Mouse (Mus musculus) left cerebral cortex, adult 18-20 months (tissue): ENCODE measurements around the gene Amhr2. TPM values are rescaled to one million over a fixed set of nuclear protein-coding genes. Genes with fewer than 3 reads are reported as not detected.
A peak's percentile ranks its signal among the peaks of the same experiment; 100 is the strongest.

ENCODE experiments used
- DNase-seq, 2 experiments: peaks; one replicate each; pipeline ENCODE4 v3.0.0; 2021 to 2022; ENCODE audit warnings: low spot score in 2 of 2, mixed read lengths in 1 of 2
- total RNA-seq, 2 experiments: library from RNA; stranded (reverse); gene quantifications; 2 replicates each; pipeline ENCODE4 v1.2.3; 2021

The Amhr2 gene
- total RNA-seq, 2 experiments from 2014 or later = 1.7 to 2.1 TPM

DNA sequence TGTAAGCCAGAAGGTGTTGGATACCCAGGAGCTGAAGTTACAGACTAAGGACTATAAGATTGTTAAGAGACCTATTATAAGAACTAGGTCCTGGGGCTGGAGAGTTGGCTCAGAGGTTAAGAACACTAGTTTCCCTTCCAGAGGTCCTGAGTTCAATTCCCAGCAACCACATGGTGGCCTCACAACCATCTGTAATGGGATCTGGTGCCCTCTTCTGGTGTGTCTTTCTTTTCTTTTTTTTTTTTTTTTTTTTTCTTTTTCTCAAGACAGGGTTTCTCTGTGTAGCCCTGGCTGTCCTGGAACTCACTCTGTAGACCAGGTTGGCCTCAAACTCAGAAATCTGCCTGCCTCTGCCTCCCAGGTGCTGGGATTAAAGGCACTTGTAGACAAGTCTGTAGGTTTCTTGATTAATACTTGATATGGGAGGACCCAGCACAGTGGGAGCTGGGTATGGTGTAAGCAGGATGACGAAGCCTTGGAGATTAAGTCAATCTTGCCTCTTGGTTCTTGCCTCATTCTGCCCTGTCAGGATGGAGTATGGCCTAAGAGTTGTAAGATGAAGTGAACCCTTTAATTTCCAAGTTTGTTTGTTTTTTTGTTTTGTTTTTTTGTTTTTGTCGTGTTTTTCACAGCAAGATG is 21.4 kb upstream of the Amhr2 start:
- DNase-seq = no peak

DNA sequence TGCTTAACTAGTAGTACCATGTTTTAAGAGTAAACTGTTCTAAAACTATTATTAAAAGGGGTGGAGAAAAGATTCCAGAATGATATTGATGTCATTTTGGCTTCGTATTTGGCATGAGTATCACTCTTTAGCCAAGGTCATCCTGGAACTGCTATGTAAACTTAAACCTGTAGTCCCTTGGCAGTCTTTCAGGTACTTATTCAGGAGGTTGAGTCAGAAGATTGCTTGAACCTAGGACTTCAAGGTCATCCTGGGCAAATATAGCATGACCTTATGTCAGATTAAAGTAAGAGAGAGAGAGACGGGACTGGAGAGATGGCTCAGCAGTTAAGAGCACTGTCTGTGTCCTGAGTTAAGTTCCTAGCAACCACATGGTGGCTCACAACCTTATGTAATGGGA is 20.5 kb upstream of the Amhr2 start:
- no peak for DNase-seq

DNA sequence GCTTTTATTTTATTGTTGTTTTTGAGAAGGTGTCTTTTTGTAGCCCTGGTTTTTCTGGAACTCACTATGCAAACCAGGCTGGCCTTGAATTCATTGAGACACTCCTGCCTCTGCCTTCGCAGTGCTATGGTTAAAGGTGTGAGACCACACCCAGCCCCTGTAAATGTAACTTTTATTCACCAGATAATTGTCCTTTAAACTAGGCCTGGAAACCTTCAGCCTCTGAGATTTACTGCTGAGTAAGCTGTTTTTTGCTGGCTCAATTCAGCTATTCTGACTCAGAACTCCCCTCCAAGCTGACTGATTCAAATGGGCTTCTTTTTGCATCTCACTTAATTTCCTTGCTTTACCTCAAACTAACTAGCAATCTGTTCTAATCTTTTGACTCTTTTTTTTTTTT is 18.2 kb upstream of the Amhr2 start:
- no peak for DNase-seq

- DNase-seq = no peak
These were observed 13.1 kb upstream of the Amhr2 start for GRCm38 (mm10) chr15:102432046-102432445.

- DNase-seq = no peak
These were observed 12.0 kb upstream of the Amhr2 start for GRCm38 (mm10) chr15:102433173-102433572.

- DNase-seq = peak; percentile 81 to 84
These were observed 2.7 kb upstream of the Amhr2 start for GRCm38 (mm10) chr15:102442490-102442889.

- DNase-seq = no peak
These were observed 1.3 kb downstream of the Amhr2 start for GRCm38 (mm10) chr15:102446448-102446847.

DNA sequence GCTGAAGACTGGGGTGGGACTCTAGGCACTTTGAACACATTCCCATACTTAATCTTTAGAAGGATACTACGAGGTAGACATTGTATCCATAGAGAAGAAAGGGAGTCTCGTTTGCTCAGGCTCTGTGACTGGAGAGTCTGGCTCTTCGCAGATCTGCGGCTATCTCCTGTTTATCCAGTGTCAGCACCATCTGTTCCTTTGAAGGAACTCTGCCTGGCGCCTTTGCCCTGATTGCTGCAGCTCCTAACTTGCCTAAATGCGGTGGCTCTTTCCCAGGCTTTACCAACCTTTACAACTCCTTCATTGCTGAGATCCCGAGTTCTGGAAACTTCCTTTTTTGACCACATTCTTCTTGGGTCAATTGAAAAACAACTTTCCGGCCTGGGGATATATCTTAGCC is 4.2 kb downstream of the Amhr2 start:
- no peak for DNase-seq

DNA sequence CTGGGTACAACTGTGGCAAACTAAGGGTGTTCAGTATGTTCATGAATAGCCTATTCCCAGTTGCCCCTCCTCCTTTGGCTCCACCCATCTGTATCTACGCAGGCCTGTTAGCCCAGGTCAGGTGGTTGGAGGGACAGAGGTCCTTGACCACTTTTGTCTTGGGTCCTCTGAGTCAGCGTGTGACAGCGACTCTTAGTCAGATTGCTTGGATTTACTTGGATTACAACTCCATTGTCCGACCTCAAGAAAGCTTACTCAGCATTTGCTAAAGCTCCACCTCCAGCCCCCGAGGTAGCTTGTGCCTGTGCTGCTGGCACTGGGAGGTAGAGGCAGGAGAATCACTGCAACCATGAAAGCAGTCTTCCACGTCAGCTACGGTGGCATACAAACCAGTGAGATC is 5.8 kb downstream of the Amhr2 start:
- no peak for DNase-seq

DNA sequence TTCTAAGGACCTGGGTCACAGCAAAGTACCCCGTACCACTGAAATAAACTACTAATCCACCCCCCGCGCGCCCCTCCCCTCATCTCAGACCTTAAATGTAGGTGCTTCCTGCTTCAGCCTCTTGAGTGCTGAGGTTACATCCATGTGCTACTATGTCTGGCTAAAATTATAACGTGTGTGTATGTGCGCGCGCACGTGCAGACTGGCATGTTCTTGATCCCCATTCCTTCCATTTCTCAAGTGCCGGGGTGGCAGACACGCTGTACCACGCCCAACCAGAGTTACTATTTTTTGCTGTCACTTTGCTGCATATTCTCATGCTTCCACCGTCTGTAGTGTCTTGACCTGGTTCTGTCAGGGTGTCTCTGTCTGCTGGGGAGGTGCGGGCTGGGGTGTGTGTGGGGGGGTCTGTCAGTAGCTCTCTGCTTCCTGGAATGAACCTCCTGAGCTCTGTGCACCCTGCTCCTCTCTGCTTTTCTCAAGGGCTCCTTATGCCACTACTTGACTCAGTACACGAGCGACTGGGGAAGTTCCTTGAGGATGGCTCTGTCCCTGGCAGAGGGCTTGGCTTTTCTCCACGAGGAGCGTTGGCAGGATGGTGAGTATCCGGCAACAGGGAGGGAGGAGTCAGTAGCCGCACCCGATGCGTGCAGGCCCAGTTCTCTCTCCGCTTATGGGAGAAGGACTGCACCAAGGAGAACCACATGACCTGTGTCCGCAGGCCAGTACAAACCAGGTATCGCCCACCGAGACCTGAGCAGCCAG is 6.7 kb downstream of the Amhr2 start:
- DNase-seq = no peak

DNA sequence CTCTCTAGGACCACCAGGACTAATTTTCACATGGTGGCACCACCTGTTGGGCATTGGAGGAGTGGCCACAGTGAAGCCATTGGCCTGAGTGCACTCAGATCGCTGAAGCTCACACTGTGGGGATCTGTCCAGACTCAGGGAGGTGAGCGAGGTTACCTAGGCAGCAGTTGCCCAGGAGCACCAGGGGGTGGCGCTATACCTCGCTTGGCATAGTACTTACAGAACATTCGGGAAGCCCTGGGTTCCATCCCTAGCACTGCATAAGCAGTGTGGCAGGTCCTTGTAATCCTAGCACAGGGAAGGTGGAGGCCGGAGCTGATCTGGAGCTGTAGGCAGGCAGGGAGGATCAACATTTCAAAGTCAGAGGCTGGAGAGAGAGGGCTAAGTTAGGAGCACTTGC is 10.8 kb downstream of the Amhr2 start:
- no peak for DNase-seq

DNA sequence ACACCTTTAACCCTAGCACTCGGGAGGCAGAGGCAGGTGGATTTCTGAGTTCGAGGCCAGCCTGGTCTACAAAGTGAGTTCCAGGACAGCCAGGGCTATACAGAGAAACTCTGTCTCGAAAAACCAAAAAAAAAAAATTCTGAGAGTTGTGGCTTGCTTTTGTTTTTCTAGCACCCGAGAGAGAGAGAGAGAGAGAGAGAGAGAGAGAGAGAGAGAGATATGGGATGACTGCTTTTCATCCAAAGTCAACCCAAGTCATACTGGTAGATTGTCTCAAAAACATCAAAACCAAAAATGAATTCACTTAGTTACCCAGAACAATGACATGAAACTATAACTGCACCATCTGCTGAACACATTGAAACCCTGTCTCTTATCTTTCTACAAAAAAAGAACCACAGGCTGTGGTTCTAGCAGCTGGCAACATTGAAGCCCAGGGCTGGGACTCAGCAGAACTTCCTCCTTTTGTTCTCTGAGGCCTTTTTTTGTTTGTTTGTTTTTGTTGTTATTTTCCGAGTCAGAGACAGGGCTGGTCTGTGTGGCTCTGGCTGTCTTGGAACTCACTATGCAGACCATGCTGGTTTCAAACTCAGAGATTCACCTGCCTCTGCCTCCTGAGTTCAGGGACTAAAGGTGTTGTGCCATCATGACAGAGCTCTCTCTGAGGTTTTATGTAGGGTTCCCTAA is 13.0 kb downstream of the Amhr2 start:
- no peak for DNase-seq

DNA sequence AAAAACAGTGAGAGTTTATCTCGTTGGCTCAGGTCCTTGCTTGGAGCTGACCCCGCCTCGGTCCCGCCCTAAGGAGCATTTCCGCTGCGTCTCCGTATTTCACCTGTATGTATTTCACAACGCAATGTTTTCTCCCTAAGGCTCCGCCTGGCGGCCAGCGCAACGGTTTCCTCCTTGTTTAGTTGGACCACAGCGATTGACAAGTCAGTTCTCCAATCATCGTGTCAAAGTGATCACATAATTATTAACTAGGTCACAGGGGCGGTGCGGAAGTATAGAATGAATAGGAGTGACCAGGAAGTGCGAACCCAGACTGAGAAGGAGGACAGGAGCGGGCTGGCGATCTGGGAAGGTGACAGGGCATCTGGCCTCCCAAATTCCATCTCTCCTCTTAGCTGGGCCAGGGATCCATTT is 13.7 kb downstream of the Amhr2 start, which contains the start of gene Prr13:
Gene Prr13 (plus strand): TSS at position 125 of the 414 bp plus-strand sequence.
- DNase-seq = peak; percentile 89 to 91

GRCm38 (mm10) chr15:102459381-102459780 is 14.2 kb downstream of the Amhr2 start:
- DNase-seq = no peak

GRCm38 (mm10) chr15:102459847-102460246 is 14.7 kb downstream of the Amhr2 start:
- no peak for DNase-seq

DNA sequence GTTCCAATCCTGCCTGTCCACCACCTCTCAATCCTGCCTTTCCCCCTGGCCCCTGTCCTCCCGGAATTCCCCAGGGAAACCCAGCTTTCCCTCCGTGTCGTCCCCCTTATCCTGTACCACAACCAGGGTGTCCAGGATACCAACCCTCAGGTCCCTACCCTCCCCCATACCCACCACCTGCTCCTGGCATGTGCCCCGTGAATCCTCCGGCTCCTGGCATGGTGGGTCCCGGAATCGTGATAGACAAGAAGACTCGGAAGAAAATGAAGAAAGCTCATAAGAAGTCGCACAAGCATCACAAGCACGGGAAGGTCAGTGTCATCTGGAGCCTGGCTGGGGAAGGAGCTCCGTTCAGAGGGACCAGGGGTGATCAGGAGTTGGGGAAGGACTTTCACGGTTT is 15.2 kb downstream of the Amhr2 start:
- no peak for DNase-seq

GRCm38 (mm10) chr15:102460971-102461370 is 15.8 kb downstream of the Amhr2 start:
- no peak for DNase-seq

DNA sequence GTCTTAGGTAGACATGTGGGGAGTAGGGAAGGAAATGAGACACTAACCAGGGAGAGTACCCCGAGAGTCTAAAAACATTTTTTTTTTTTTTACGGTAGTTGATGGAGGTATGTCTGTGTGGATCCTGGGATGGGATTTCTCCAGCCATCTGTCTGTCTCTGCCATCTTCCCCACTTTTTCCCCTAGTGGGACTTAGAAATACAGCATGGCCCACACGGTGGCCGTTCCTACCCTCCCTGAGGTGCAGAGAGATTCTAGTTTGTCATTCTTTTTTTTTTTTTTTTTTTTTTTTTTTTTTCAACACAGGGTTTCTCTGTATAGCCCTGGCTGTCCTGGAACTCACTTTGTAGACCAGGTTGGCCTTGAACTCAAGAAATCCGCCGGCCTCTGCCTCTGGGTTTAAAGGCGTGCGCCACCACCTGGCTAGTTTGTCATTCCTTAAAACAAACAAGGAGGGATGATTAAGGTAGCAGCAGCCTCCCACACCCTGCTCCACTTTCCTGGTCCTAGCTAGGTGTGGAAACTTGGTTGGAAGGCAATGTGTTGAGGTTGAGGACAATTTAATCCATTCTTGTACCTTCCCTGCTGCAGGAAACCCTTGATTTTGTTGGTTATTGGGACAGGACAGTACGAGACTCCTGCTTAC is 16.4 kb downstream of the Amhr2 start:
- no peak for DNase-seq

DNA sequence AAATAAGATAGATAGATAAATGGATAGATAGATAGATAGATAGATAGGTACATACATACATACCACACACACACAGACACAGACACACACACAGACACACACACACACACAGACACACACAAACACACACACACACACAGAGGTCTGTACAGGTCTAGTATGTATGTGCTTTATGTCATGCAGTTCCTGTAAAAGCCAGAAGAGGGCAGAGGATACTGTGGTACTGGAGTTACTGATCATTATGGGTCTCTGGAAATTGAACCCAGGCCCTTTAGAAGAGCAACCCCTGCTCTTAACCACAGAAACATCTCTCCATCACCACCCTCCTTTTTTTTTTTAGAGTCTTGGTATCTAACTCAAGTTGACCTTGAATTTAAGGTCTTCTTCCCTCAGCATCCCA is 18.5 kb downstream of the Amhr2 start:
- no peak for DNase-seq

- DNase-seq = no peak
These were observed 23.7 kb downstream of the Amhr2 start for GRCm38 (mm10) chr15:102468675-102469370.

GRCm38 (mm10) chr15:102470183-102470604 is 25.0 kb downstream of the Amhr2 start, which contains the start of gene Pcbp2:
Pcbp2 (plus strand) TSS chr15:102470539.
- peak; percentile 94 to 96 for DNase-seq
